Mouse (Mus musculus) C2C12 (cell line): ENCODE data around the gene Dzip1l. TPM values are rescaled to one million over a fixed set of nuclear protein-coding genes. Genes with fewer than 3 reads are reported as not detected.

Experiments
- H3K27me3 ChIP-seq: one replicate; pipeline ENCODE4 v1.6.1; 2011; ENCODE audit not compliant: control insufficient read depth, insufficient read depth, insufficient read length
- H3K36me3 ChIP-seq: one replicate; pipeline ENCODE4 v1.6.1; 2011; ENCODE audit not compliant: control insufficient read depth, insufficient read depth
- H3K4me3 ChIP-seq: one replicate; pipeline ENCODE4 v1.5.1; 2011; ENCODE audit warnings: mild to moderate bottlenecking, control low read depth; ENCODE audit not compliant: poor library complexity, insufficient read depth, severe bottlenecking
- H3K79me2 ChIP-seq: one replicate; pipeline ENCODE4 v1.6.1; 2011; ENCODE audit not compliant: control insufficient read depth, insufficient read depth
- H3K79me3 ChIP-seq: one replicate; pipeline ENCODE4 v1.6.1; 2011; ENCODE audit warnings: low read depth, control low read depth
- H3ac ChIP-seq: one replicate; pipeline ENCODE3; 2011; ENCODE audit warnings: low read depth; ENCODE audit not compliant: control insufficient read depth, insufficient read length
- CEBPB ChIP-seq: IDR thresholded peaks from one replicate; pipeline ENCODE4 v1.6.1; 2011; ENCODE audit warnings: low read depth, mild to moderate bottlenecking, control low read depth, moderate library complexity
- CTCF ChIP-seq: IDR thresholded peaks from one replicate; pipeline ENCODE4 v1.5.1; 2011; ENCODE audit not compliant: control insufficient read depth, insufficient read depth, insufficient read length
- FOSL1 ChIP-seq: IDR thresholded peaks from one replicate; pipeline ENCODE4 v1.8.0; 2011; ENCODE audit warnings: mild to moderate bottlenecking, low read length; ENCODE audit not compliant: poor library complexity, insufficient read depth, severe bottlenecking
- MAX ChIP-seq: IDR thresholded peaks from one replicate; pipeline ENCODE4 v1.6.1; 2011; ENCODE audit warnings: mild to moderate bottlenecking, control low read depth
- MYOD1 ChIP-seq: IDR thresholded peaks from one replicate; pipeline ENCODE4 v1.6.1; 2011; ENCODE audit warnings: low read depth; ENCODE audit not compliant: control insufficient read depth, insufficient read length
- MYOG ChIP-seq: IDR thresholded peaks from one replicate; pipeline ENCODE4 v1.6.1; 2011; ENCODE audit not compliant: control insufficient read depth, insufficient read length; ENCODE audit errors: extremely low read depth
- USF1 ChIP-seq: IDR thresholded peaks from one replicate; pipeline ENCODE4 v1.6.1; 2011; ENCODE audit warnings: low read depth, mild to moderate bottlenecking, control low read depth, moderate library complexity
- polyA plus RNA-seq: library from polyadenylated mRNA; unstranded; fragments of >200 nt; fragmentation: generic; extraction: Trizol; gene quantifications from one replicate; pipeline ENCODE4 v1.2.1, GENCODE M21; 2012; ENCODE audit warnings: missing spikeins

Gene Dzip1l
- polyA plus RNA-seq, 1 experiment, result 22.1 TPM

DNA sequence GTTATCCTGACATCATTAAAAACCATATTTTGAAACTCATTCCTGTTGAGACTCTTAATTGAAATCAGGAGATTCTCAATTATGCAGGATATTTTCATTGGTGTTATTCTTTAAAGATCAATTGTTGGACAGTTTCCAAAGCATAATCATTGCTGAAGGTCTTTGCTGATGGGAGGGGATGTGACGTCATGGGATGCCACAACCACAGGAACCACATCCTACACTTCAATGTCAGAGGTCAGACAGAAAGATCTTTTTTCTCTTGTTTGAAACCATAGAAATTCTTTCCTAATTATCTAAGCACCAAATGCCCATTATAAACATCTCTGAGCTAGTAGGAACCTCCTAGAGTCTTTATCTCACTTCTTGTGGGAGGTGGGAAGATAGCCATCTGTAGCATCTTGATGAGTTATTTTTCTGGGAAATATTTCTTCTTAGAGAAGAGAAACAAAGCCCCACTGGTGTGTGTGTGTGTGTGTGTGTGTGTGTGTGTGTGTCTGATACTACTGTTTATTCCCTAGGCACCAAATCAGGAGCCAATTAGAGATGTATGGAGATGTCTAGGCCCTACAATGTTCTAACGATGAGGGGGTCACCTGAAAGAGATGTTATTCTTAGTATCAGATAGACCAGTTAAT, 70.6 kb downstream of the Dzip1l start:
- Histone ChIP-seq H3ac (no peak overlapping the region), H3K36me3 (no peaks in the 10 kb centered on the region), H3K79me2 (no peaks in the 10 kb centered on the region), H3K79me3 (no peaks in the 10 kb centered on the region), H3K27me3 (no peaks in the 10 kb centered on the region), H3K4me3 (no peak overlapping the region)
- no peak for TF ChIP-seq MAX
- TF ChIP-seq MYOD1, result no peak
- TF ChIP-seq USF1, result no peak
- TF ChIP-seq CTCF, result no peak
- no peak for TF ChIP-seq MYOG
- no peak for TF ChIP-seq CEBPB
- no peak for TF ChIP-seq FOSL1

DNA sequence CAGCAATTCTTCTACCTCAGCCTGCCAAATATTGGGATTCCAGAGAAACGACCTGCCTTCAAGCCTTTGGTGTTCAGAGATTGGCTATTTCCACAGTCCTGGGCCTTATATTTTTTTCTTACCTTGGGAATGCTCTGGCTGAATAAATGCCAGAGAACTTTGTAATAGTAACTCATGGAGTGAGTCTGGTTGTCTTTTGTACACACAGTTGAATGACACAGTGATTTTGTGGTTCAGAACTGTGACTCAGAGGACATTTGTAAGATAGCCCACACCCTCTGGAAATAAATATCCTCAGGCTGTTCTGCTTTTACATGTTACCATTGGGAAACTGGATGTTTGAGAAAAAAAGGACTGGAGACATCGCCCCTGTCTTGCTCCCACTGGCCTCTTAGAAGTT, 71.9 kb downstream of the Dzip1l start:
- Histone ChIP-seq H3K79me3 (no peaks in the 10 kb centered on the region), H3ac (no peak overlapping the region), H3K79me2 (no peaks in the 10 kb centered on the region), H3K4me3 (no peak overlapping the region), H3K27me3 (no peaks in the 10 kb centered on the region), H3K36me3 (no peaks in the 10 kb centered on the region)
- TF ChIP-seq CTCF (no peak), FOSL1 (peak; percentile 62)

DNA sequence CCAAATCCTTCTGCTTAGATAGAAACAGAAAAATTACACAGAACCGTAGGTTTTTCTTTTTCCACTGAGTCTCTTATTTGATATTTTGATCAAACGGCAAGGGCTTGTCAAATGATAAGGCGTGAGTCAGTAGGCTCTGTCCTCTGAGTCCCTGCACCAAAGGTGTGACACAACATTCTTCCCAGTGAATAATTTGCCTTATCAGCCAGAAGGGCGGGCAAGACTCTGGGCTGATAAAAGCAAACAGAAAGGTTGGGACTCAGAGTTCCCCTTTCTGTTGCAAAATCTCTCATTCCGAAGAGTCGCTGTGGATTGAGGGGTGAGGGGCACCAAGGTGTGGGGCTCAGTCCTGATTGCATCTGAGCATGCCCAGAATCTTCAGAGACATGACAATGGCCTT, 72.9 kb downstream of the Dzip1l start:
- TF ChIP-seq MYOG (no peak), USF1 (no peak), CEBPB (no peak), MAX (no peak), CTCF (no peak), MYOD1 (no peak), FOSL1 (no peak)
- Histone ChIP-seq H3K36me3 (no peaks in the 10 kb centered on the region), H3ac (no peak overlapping the region), H3K79me2 (no peaks in the 10 kb centered on the region), H3K79me3 (no peaks in the 10 kb centered on the region), H3K4me3 (no peak overlapping the region), H3K27me3 (no peaks in the 10 kb centered on the region)

DNA sequence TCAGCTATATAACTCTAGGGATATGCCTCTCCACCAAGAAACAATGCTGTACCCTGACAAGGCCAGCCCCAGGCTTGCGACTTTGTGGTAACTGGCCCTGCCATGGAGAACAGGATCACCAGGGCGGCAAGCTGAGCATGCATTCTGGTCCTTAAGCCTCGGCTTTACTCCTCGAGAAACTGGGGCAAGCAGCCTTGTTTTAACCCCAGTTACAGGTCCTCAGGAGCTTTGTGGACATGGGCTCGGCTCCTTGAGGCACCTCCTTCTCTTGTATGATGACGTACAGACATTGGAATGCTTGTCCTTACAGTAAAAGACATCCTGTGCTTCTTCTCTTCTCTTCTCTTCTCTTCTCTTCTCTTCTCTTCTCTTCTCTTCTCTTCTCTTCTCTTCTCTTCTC, 74.4 kb downstream of the Dzip1l start:
- no peaks in the 10 kb centered on the region for H3K79me3 ChIP-seq
- no peaks in the 10 kb centered on the region for H3K79me2 ChIP-seq
- H3K27me3 ChIP-seq, result no peaks in the 10 kb centered on the region
- no peak overlapping the region for H3ac ChIP-seq
- no peak overlapping the region for H3K4me3 ChIP-seq
- TF ChIP-seq MAX (no peak), MYOD1 (no peak), MYOG (no peak), FOSL1 (no peak), CTCF (no peak), USF1 (no peak), CEBPB (no peak)
- no peaks in the 10 kb centered on the region for H3K36me3 ChIP-seq

DNA sequence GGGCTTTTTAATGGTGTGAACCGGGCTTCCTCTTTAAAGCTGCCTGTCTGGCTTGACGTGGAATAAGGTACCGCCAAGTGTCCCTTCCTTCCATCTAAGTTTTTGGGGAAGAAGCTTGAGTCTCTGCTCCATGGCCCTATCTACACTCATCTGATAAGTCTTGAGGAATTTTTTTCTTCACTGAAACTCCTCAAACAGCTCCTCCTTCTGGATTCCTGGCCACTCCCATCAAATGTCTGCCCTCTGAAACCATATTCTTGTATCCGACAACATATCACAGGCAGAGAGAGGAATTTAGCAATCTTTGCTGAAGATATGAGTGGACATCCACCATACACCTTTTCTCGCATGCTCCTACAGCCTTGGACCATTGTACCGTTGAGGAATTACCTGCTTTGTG, 77.0 kb downstream of the Dzip1l start:
- Histone ChIP-seq H3K79me2 (no peaks in the 10 kb centered on the region), H3K4me3 (no peak overlapping the region), H3K79me3 (no peaks in the 10 kb centered on the region), H3K27me3 (no peaks in the 10 kb centered on the region), H3ac (no peak overlapping the region), H3K36me3 (no peaks in the 10 kb centered on the region)
- TF ChIP-seq MYOG (no peak), FOSL1 (no peak)

DNA sequence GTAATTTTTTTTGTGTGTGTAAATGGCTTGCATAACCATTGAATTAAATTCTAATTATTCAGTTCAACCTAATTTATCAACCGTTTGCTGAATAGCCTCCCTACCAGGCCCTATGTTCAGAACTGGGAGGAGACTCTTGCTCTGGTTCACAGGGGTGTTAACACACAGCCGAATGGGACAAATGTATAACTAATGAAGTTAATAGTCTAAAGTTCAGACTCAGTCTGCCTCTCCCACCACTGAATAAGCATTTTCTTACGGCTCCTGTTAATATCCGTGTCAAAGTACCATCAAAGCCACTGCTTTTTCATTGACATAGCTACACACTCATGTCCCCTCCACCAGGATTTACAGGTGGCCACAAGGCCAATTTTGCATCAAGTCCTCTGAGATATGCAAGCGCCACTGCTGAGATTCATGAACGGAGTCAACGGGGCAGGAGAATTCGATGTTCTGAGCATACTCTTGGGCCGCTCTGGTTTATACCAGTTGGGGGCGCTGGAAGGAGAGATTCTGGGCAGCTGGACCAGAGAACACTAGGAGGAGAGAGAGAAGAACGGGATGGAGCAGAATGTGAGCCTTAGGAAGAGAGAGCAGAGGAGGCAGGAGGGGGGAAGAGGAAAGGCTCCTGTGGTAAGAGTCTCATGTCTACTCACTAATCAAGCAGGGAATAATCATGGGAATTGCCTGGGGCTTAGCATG, 78.3 kb downstream of the Dzip1l start:
- Histone ChIP-seq H3K4me3 (no peak overlapping the region), H3K36me3 (no peaks in the 10 kb centered on the region)

More for the DNA sequence above, 78.3 kb downstream of the Dzip1l start:
- no peaks in the 10 kb centered on the region for H3K79me3 ChIP-seq
- H3K27me3 ChIP-seq, result no peaks in the 10 kb centered on the region
- TF ChIP-seq MAX, result no peak
- no peak for TF ChIP-seq CTCF
- TF ChIP-seq CEBPB, result no peak
- no peak for TF ChIP-seq MYOG
- no peak for TF ChIP-seq FOSL1
- no peak for TF ChIP-seq MYOD1
- H3K79me2 ChIP-seq, result no peaks in the 10 kb centered on the region
- H3ac ChIP-seq, result no peak overlapping the region
